Mouse (Mus musculus) lung, embryonic 16.5 days (tissue): ENCODE results near the gene Tbc1d17. TPM values are rescaled to one million over a fixed set of nuclear protein-coding genes. Genes with fewer than 3 reads are reported as not detected.

Source experiments
- ATAC-seq: fragments of 200-750 bp; cut with Nextera tagmentation; 2 replicates; pipeline ENCODE4 v1.8.0; 2017; ENCODE audit warnings: low read depth, mild to moderate bottlenecking, moderate library complexity
- H3K27ac ChIP-seq: fragments of 300-500 bp; sonication (generic); 2 replicates; pipeline ENCODE4 v1.5.1; 2014; ENCODE audit warnings: mild to moderate bottlenecking, control low read depth, low read length
- H3K27me3 ChIP-seq: fragments of 300-500 bp; sonication (generic); 2 replicates; pipeline ENCODE4 v1.6.1; 2014; ENCODE audit warnings: low read depth, low read length, mixed read lengths; ENCODE audit not compliant: control insufficient read depth, insufficient read depth
- H3K36me3 ChIP-seq: fragments of 300-500 bp; sonication (generic); 2 replicates; pipeline ENCODE4 v1.6.1; 2014; ENCODE audit warnings: low read length; ENCODE audit not compliant: control insufficient read depth, insufficient read depth
- H3K4me1 ChIP-seq: fragments of 300-500 bp; sonication (generic); replicated peaks from 2 replicates; pipeline ENCODE4 v1.6.1; 2014; ENCODE audit warnings: low read length, mixed read lengths; ENCODE audit not compliant: control insufficient read depth, insufficient read depth
- H3K4me2 ChIP-seq: fragments of 300-500 bp; sonication (generic); 2 replicates; pipeline ENCODE4 v1.6.1; 2014; ENCODE audit warnings: low read depth, low read length, control low read depth
- H3K4me3 ChIP-seq: fragments of 300-500 bp; sonication (generic); 2 replicates; pipeline ENCODE4 v1.5.1; 2014; ENCODE audit warnings: mild to moderate bottlenecking, low read length, control low read depth
- H3K9ac ChIP-seq: fragments of 300-500 bp; sonication (generic); 2 replicates; pipeline ENCODE4 v1.6.1; 2014; ENCODE audit warnings: low read length, control low read depth
- H3K9me3 ChIP-seq: fragments of 300-500 bp; sonication (generic); 2 replicates; pipeline ENCODE4 v1.6.1; 2016; ENCODE audit warnings: low read length; ENCODE audit not compliant: control insufficient read depth
- whole genome bisulfite sequencing: fragments of 180-500 bp; shearing (Covaris S2); extraction: QIAGEN DNeasy Blood & Tissue Kit; methylation state at CpG from one replicate; pipeline ENCODE4 v1.1.7; 2014; 5-methylcytosine and 5-hydroxymethylcytosine counted together
- microRNA counts: library from miRNA; unstranded; fragments of <30 nt; microRNA quantifications from one replicate; lab custom pipeline; 2016
- microRNA-seq: library from miRNA; unstranded; fragments of <30 nt; microRNA quantifications from one replicate; pipeline ENCODE4, GENCODE M21; 2016
- polyA plus RNA-seq: library from polyadenylated mRNA; unstranded; fragments of >200 nt; fragmentation: Nextera tagmentation; extraction: Ambion mirVana; gene quantifications from 2 replicates; pipeline ENCODE4 v1.2.1, GENCODE M21; 2015

Tbc1d17 gene
- polyA plus RNA-seq, 1 experiment from 2014 or later = 84.4 TPM

DNA sequence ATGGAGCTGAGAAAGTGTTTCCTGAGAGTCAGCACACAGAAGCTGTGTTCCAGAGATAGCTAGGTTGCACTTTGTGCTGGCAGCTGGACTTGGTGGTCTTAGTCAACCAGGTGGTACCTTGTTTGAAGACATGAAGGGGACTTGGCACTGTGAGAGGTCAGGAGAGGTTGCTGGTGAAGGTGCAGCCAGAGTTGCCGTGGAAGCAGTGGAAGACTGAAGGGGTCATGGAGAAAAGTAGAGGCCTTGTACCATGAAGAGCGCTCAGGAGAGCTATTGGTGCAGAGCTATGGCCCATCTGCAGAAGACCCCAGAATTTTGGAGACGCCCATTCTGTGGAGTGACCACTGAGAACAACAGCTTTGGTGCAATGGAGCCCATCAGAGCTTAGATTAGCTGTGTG is 39.4 kb downstream of the Tbc1d17 start:
- Histone ChIP-seq H3K4me3 (no peak overlapping the region), H3K4me1 (no peaks in the 10 kb centered on the region), H3K4me2 (no peak overlapping the region), H3K27ac (no peak overlapping the region), H3K9ac (no peak overlapping the region), H3K9me3 (no peaks in the 10 kb centered on the region), H3K36me3 (peaks cover 7% of the 10 kb centered on the region), H3K27me3 (no peaks in the 10 kb centered on the region)
- WGBS = 91% methylated on average over 3 of the region's 3 CpGs
- ATAC-seq = no peak

DNA sequence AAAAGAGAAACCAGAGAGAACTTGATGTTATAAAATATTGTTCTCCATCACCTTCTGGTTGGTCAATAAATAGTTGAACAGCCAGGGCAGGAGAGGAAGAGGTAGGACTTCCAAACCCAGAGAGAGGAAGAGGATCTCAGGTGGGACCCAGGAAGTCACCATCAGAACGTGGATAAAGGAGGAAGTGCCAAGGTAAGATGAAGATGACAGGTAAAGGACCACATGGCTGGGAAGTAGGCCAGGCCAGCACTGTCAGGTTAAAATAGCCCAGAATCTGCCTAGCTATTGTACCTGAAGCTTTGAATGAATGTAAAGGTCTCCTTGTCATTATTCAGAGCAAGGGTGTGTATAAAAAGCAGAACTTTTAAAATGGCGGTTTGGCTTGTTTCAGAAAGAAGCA is 40.0 kb downstream of the Tbc1d17 start:
- no peak overlapping the region for H3K4me3 ChIP-seq
- no peak for ATAC-seq
- H3K27ac ChIP-seq = no peak overlapping the region
- H3K9ac ChIP-seq = no peak overlapping the region
- no peak overlapping the region for H3K4me2 ChIP-seq
- H3K4me1 ChIP-seq = no peaks in the 10 kb centered on the region
- H3K9me3 ChIP-seq = no peaks in the 10 kb centered on the region
- H3K27me3 ChIP-seq = no peaks in the 10 kb centered on the region
- H3K36me3 ChIP-seq = peaks cover 5% of the 10 kb centered on the region
- WGBS = 77% methylated on average over 2 of the region's 2 CpGs

DNA sequence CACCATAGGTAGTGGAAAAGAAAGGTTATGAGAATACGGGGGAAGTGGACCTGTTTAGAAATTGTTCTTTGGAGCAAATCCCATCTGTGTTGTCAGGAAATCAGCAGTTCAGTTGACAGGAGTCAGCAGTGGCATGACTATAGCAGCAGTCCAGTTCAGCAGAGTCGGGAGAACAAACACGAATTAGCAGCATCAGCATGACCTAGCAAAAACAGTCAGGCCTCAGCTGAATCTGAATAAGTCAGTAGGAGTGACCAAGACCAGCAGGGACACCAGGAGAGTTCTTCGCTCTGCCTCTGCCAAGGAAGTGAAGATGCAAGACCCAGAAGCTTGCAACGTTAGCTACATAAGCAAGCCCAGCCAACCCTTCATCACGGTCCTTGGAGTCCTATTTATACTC is 56.1 kb downstream of the Tbc1d17 start:
- no peaks in the 10 kb centered on the region for H3K36me3 ChIP-seq
- no peak overlapping the region for H3K27ac ChIP-seq
- H3K4me3 ChIP-seq = no peak overlapping the region
- H3K9me3 ChIP-seq = no peaks in the 10 kb centered on the region; the same call in 1 of the 2 replicates
- H3K27me3 ChIP-seq = no peaks in the 10 kb centered on the region
- H3K9ac ChIP-seq = no peak overlapping the region
- H3K4me1 ChIP-seq = no peaks in the 10 kb centered on the region
- WGBS = 76% methylated on average over 6 of the region's 6 CpGs
- H3K4me2 ChIP-seq = no peak overlapping the region
- ATAC-seq = no peak

DNA sequence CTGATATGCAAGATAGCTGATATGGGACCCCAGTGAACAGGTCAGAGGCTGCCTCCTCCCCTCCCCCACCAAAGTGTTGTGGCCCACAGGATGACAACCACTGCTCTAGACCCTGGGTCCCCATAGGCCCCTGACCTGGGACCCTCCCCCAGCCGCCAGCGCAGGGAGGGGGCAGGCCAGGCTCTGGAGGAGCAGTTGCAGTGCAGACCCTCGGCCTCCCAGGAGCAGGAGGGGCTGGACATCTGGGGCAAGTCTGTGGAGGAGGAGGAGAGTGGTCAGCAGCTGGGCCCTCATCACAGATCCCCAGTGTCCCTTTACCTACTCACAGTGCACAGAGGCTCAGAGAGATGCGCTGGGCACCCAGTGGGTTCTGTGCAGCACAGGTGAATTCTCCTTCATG is 58.8 kb downstream of the Tbc1d17 start:
- H3K4me1 ChIP-seq = no peaks in the 10 kb centered on the region
- no peaks in the 10 kb centered on the region for H3K36me3 ChIP-seq
- WGBS = 56% methylated on average over 4 of the region's 4 CpGs
- H3K4me3 ChIP-seq = no peak overlapping the region
- no peak overlapping the region for H3K27ac ChIP-seq
- ATAC-seq = no peak
- H3K9me3 ChIP-seq = no peaks in the 10 kb centered on the region; the same call in 1 of the 2 replicates
- no peak overlapping the region for H3K4me2 ChIP-seq
- H3K27me3 ChIP-seq = no peaks in the 10 kb centered on the region
- H3K9ac ChIP-seq = no peak overlapping the region

DNA sequence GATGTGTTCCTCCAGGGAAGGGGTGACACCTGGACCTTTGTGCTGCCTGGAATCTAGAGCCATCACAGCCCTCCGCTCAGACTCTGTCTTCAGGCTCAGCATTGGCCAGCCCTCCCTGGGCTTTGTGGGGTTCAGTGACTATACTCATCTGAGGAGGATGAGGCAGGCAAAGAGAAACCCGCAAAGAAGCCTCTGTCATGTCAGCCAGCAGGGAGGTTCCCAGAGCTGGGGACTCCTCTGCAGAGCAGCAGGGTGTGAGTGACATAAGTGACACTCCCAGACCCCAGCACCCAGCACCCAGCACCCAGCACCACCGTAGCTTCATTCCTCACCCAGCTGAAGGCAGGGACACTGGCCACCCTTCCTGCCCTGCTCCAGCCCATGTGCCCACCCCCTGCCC is 59.3 kb downstream of the Tbc1d17 start:
- WGBS = 64% methylated on average over 3 of the region's 3 CpGs
- no peak for ATAC-seq
- Histone ChIP-seq H3K4me3 (no peak overlapping the region), H3K36me3 (no peaks in the 10 kb centered on the region), H3K27ac (no peak overlapping the region), H3K4me2 (no peak overlapping the region), H3K9ac (no peak overlapping the region), H3K9me3 (no peaks in the 10 kb centered on the region; the same call in 1 of the 2 replicates), H3K4me1 (no peaks in the 10 kb centered on the region), H3K27me3 (no peaks in the 10 kb centered on the region)

MicroRNA genes within 50 kb of the gene (microRNA counts, 519-probe panel; counts per million panel counts)
- microRNA mmu-miR-707 (lab: Ali Mortazavi, UCI) = not detected

Small RNA genes lying within 50 kb of the gene (microRNA-seq; reads per million reads assigned to microRNA genes)
- not detected for gene Mir707

Other genes with a start within 250 kb of the Tbc1d17 start
- 38.8 and 39.4 TPM in 2 replicates for gene Myh14, start 178.2 kb downstream of the Tbc1d17 start, polyA plus RNA-seq
- not detected in 2 replicates for gene Izumo2, start 140.3 kb downstream of the Tbc1d17 start, polyA plus RNA-seq
- gene Vrk3, start 100.7 kb downstream of the Tbc1d17 start, polyA plus RNA-seq = 46.9 and 53.0 TPM in 2 replicates
- 2.0 TPM in 2 replicates for gene Zfp473, start 98.0 kb downstream of the Tbc1d17 start, polyA plus RNA-seq
- 88.6 and 98.6 TPM in 2 replicates for gene Nup62, start 33.0 kb downstream of the Tbc1d17 start, polyA plus RNA-seq
- 1.4 and 1.7 TPM in 2 replicates for gene Il4i1, start 32.7 kb downstream of the Tbc1d17 start, polyA plus RNA-seq
- 3.3 and 3.5 TPM in 2 replicates for gene Atf5, start 32.4 kb downstream of the Tbc1d17 start, polyA plus RNA-seq
- 92.3 and 95.6 TPM in 2 replicates for gene Akt1s1, start 88 bp downstream of the Tbc1d17 start, polyA plus RNA-seq
- gene Pnkp, start 8.1 kb upstream of the Tbc1d17 start, polyA plus RNA-seq = 38.0 and 39.0 TPM in 2 replicates
- 302 and 307 TPM in 2 replicates for gene Ptov1, start 20.7 kb upstream of the Tbc1d17 start, polyA plus RNA-seq
- 97.3 and 102 TPM in 2 replicates for gene Med25, start 43.6 kb upstream of the Tbc1d17 start, polyA plus RNA-seq
- 22.4 and 24.3 TPM in 2 replicates for gene Fuz, start 47.0 kb upstream of the Tbc1d17 start, polyA plus RNA-seq
- 58.2 and 63.7 TPM in 2 replicates for gene Ap2a1, start 80.4 kb upstream of the Tbc1d17 start, polyA plus RNA-seq
- gene Tsks, start 94.1 kb upstream of the Tbc1d17 start, polyA plus RNA-seq = 0.15 and 0.44 TPM in 2 replicates
- gene Cpt1c, start 125.8 kb upstream of the Tbc1d17 start, polyA plus RNA-seq = 17.1 and 17.5 TPM in 2 replicates
- gene Prmt1, start 137.5 kb upstream of the Tbc1d17 start, polyA plus RNA-seq = 413 and 457 TPM in 2 replicates
- gene Irf3, start 148.6 kb upstream of the Tbc1d17 start, polyA plus RNA-seq = 96.5 and 108 TPM in 2 replicates
- 62.0 and 64.5 TPM in 2 replicates for gene Bcl2l12, start 149.6 kb upstream of the Tbc1d17 start, polyA plus RNA-seq
- gene Scaf1, start 167.3 kb upstream of the Tbc1d17 start, polyA plus RNA-seq = 28.9 and 30.7 TPM in 2 replicates
- gene Rras, start 168.9 kb upstream of the Tbc1d17 start, polyA plus RNA-seq = 54.6 and 59.7 TPM in 2 replicates
- 9.2 TPM in 2 replicates for gene Prr12, start 203.8 kb upstream of the Tbc1d17 start, polyA plus RNA-seq
- gene Nosip, start 213.3 kb upstream of the Tbc1d17 start, polyA plus RNA-seq = 72.5 and 77.8 TPM in 2 replicates
- gene Prrg2, start 213.6 kb upstream of the Tbc1d17 start, polyA plus RNA-seq = 28.7 and 31.9 TPM in 2 replicates
- 308 and 326 TPM in 2 replicates for gene Rcn3, start 243.1 kb upstream of the Tbc1d17 start, polyA plus RNA-seq